ENCODE assay signal across 12 mouse cellular contexts in the genomic region with DNA sequence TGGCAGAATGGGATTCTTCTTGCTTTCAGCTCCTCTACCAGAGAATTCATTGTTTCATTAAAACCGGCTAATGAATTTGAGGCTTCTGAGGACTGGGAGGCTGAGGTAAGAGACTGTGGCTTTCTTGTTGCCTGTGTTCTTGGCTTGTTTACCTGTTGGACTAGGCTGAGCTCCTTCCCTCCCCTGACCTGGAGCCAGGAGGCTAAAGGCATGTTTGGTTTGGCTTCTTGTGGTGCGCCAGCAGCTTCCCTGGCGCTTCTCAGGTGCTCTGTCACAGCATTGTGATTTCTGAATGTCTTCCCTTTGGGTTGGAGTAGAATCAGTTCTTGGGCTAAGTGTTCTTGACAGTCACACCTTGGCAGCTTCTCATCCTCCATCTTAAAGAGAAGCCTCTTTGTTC.
"Had no signal": no experiment of that assay in that cellular context is flagged by ENCODE, and none has a peak within 500 bp of the region (broad histone marks: within the 10 kb centered on the region; RNA-seq: fewer than 3 reads in every experiment).

No protein-coding gene starts in this region.

- H3K4me2 ChIP-seq: limb, embryonic 12.5 days; liver, embryonic 15.5 days; midbrain, embryonic 13.5 days; stomach, embryonic 15.5 days had no signal

- DNase-seq: liver; lung, adult 2 months; lung, postnatal 36 days; right cerebral cortex, postnatal 14 days; thymus, adult 2 months; thymus, postnatal 25 days had no signal

- H3K4me1 ChIP-seq: limb, embryonic 12.5 days; liver, embryonic 15.5 days; midbrain, embryonic 13.5 days; stomach, embryonic 15.5 days had no signal

- H3K9ac ChIP-seq: limb, embryonic 12.5 days; liver, embryonic 15.5 days; midbrain, embryonic 13.5 days; stomach, embryonic 15.5 days had no signal

- H3K9me3 ChIP-seq: limb, embryonic 12.5 days; liver, embryonic 15.5 days; midbrain, embryonic 13.5 days; stomach, embryonic 15.5 days had no signal

- H3K27me3 ChIP-seq: limb, embryonic 12.5 days; liver, embryonic 15.5 days; midbrain, embryonic 13.5 days; stomach, embryonic 15.5 days had no signal

- ATAC-seq: intestine, postnatal 0 days; lung, postnatal 0 days; midbrain, embryonic 13.5 days had no signal

- H3K27ac ChIP-seq: limb, embryonic 12.5 days; liver, embryonic 15.5 days; midbrain, embryonic 13.5 days; stomach, embryonic 15.5 days had no signal

- H3K4me3 ChIP-seq: limb, embryonic 12.5 days; liver, embryonic 15.5 days; midbrain, embryonic 13.5 days; stomach, embryonic 15.5 days had no signal

- H3K36me3 ChIP-seq: limb, embryonic 12.5 days; liver, embryonic 15.5 days; midbrain, embryonic 13.5 days; stomach, embryonic 15.5 days had no signal
